Mouse (Mus musculus): ENCODE data around the gene Acvrl1.
"Not testable (repeated sequence)": the region's sequence is repeated elsewhere in the genome, so short reads cannot be mapped to it uniquely, and the experiment has no call there.

The Acvrl1 gene

DNA sequence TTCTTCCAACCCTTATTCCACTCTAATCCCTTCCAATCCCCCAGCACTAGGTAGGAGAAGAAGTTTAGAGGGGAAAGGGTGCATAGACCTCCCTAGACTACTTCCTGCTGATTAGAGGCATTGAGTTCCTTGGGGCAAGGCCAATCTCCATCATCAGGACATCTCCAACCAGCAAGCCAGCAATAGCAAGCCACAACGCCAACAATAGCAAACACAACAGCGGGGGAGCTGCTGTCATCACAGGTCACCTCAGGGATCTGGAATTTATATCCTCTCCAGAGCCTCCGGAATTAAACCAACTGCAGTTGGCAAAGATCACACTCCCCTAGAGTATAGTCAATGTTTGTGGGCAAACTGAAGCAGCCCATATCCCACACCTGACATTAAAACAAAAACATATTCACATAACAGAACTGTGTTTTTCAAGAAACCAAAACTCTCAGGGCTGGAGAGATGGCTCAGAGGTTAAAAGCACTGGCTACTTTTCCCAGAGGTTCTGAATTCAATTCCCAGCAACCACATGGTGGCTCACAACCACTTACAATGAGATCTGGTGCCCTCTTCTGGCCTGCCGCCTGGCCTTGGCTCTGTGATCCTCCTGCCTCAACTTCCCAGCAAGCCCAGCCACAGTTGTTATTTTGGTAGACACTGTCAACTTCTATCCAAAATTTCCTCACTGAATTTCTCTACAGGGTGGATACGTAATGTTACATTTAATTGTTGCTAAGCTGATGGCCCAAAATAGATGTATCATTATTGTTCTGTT, 20.2 kb upstream of the Acvrl1 start:
- no peak for DNase-seq

DNA sequence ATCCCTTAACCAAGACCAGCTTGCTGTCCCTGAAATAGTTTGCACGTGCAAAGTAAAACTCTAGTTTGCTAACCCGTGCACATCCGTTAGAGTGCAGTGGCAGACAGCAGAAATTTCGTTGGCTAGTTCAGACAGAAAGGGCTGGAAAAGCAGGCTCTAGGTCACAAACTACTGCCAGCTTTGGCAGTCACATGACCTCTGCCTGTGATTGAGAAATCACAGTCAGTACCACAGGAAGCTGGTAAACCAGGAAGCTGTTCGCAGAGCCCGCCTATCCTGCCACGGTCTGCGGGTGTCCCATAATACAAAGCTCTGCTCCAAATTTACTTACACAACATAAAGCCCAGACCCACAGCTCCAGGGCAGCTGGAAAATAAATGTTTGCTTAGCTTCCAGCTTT, 15.1 kb upstream of the Acvrl1 start:
- DNase-seq, result peak; percentile 76 to 81

DNA sequence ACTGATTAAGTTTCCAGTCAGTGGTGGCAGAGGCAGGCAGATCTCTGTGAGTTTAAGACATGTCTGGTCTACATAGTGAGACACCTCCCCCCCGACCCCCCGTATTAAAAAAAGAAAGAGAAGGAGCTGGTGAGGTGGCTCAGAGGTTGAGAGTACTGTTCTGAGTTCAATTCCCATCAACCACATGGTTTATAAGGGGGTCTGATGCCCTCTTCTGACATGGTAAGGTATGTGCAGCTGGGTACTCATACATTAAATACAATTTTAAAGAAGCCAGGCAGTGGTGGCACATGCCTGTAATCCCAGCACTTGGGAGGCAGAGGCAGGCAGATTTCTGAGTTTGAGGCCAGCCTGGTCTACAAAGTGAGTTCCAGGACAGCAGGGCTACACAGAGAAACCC, 14.5 kb upstream of the Acvrl1 start:
- not testable (repeated sequence) for DNase-seq

DNA sequence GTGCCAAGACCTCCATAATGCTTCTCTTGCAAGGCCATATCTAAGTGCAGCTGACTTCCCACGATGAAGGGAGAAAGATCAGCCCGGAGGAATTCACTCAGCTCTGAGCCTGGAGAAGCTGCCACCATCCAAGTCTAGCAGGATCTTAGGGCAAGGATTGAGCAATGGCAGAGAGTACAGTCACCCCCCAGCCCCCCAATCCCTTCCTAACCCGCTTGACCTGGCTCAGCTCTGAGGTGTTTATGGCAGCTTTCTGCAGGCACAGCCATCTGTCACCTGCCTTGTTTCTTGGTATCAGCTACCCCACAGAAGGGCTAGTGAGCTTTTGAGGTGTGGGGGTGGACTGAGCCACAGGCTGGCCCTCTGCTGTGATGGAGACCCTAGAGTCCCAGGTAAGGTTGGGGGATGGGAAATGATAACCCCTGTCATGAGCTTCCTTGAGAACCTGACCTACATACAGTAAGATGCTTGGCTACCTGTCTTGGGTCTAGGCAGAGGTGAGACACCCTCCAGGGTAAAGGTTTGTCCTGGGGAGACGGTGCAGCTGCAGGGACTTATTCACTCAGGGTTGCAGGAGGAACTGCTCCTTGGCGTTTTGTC, 12.7 kb upstream of the Acvrl1 start, which contains the start of gene Ankrd33:
Gene Ankrd33, plus strand, starts transcription at position 245 of the 600 bp plus-strand sequence.
- DNase-seq, result no peak

DNA sequence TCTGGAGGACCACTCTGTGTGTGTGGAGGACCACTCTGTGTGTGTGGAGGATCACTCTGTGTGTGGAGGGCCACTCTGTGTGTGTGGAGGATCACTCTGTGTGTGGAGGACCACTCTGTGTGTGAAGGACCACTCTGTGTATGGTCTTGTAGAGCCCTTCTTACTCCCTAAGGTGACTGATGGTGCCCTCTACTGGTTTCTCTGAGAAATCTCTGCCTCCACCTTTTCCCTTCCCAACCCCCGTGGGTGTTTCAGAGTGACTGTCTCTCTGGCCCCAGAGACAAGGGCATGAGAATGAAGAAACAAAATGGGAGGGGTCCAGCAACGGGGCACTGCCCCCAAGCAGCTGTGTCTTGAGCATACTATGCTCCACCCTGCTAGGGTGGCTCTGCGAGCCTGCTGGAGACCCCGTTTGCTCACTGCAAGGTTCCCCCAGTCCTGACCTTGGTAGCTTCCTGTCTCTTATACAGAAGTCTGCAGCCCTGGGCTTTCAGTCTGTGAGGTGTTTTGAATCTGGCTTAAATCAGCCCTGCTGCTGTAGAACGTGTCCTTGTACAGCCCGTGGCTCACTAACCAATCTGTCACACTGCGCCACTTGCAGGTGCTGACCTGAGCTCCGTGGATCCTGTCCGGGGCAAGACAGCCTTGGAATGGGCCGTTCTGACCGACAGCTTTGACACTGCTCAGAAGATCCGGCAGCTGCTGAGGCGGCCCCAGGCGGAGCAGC, 9.8 kb upstream of the Acvrl1 start:
- peak in 1 of 2 experiments; percentile 49 for DNase-seq

DNA sequence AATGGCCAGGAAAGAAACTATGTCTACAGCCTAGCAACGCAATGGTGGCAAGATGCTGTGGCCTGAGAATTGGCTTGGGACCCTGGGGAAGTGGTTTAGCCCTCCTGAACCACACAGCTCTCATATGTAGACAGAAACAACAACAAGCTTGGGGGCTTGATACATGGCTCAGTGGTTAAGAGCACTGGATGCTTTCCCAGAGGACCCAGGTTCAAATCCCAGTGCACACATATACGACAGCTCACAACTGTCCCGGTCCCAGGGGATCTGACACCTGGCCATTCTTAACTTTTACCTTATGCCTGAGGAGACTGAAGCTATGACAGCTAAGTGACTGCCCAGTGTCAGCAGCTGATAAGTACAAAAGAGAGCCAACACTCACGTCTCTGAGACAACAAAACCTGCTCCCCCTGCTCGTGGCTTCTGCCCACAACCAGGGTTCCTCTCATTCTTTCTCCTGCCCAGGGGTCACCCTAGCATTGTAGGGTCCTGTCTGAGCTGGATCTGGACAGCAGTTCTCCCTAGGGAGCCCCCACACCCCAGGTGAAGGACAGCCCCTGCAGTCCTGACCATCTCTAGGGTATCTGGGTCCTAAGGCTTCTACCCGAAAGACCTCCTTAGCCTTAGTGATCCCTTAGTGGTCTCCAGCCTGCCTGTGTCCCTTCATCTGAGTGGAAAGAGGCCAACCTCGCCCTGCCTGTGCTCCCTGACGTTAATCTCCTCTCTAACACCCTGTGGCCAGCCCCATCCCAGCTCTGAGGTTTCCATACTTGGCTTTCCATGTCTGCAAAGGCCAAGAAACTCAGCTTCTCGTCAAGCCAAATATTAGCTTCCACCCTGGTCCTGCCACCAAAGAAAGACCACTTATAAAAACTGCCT, 6.7 kb upstream of the Acvrl1 start:
- no peak for DNase-seq

DNA sequence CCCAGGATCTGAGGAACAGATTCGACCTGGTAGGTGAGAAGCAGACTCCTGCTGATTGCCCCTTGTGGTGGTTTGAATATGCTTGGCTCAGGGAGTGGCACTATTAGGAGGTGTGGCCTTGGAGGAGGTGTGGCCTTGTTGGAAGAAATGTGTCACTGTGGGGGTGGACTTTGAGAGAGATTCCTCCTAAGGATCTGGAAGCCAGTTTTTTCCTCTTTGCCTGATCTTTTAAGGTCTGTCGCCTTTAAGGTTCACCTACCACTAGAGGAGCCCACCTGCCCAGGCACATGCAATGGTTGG, 6.1 kb upstream of the Acvrl1 start:
- DNase-seq, result peak; percentile 58 to 60

DNA sequence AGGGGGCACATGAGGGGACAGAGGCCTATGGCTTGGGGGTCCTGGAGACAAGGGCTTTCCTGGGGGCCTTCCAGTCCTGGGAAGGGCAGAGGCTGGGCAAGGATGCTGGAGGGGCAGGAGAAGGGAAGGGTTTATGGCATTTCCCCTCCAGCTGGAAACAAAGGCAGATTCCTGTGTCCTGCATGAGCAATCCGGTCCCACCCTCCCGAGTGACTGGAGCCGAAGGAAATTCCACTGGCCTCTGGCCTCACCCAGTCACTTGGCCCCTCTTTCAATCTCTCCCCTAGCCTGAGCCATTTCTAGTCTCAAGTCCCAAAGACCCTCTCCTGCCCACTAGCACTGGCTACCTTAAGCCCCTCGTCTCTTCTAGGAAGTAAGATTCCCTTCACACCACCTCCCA, 5.1 kb upstream of the Acvrl1 start:
- peak; percentile 55 to 66 for DNase-seq

DNA sequence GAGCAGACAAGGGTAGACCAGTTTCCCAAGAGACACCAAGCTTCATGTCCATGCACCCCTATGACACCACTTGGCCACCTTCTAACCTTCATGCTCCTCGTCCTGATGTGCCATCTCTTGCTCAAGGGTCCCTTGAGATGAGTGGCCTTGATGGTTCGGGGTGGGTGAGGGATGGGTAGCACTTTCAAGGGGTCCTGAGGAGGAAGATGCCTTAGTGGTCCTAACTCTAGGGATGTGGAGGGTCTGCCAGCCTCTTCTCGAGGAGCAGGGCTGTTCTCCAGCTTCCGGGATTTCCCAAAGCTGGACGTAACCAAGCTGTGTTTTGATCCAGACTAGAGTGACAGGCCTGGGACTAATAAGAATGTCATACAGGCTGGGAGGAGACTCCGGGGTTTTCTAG, 2.8 kb upstream of the Acvrl1 start:
- DNase-seq, result no peak

DNA sequence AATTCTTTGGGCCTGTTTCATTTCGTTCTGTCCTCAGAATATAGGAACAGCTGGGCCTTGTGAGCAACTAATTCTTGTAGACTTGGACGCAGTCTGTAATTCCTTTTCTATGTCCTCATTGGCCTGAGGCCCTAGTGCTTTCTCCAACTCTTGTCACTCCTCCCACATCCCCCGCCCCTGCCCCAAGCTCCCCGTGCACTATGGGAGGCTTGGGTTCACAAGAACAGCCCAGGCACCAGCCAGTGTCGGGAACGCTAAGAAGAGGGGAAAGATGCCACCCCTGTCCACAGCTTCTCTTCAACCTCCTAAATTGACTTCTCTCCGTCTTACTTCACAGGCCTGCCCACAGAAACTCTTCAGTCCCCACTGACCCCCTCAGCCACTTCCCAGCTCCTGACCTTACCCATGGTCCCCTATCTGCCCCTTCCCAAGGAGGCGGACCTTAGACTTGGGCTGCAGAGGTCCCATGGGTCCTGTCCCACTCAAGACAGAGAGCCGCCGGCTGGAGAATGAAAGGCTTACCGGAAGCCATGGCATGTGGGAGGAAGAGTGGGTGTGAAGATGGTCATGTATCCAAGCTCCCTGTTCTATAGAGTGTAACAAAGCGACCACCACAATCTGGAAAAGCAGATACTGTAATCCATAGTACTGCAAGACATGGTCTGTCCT, 1.3 kb upstream of the Acvrl1 start:
- DNase-seq, result no peak

DNA sequence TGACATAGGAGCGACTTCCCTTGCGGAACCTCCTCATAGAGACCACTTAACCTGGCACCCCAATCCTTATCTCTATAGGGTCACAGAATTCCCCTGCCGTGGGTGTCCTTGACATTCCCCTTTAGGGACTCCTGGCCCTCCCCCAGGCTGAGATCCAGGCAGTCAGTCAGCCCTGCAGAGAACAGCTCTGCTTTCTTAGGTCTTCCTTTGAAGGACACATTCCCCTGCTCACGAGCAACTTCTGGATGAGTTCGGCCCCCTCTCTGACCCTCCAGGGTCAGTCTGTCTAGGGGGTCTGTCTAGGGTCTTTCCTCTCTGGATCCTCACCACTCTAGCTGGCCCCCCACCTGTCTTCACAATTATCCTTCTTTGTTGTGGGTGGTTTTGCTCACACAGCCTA, 1.1 kb downstream of the Acvrl1 start:
- no peak for DNase-seq

DNA sequence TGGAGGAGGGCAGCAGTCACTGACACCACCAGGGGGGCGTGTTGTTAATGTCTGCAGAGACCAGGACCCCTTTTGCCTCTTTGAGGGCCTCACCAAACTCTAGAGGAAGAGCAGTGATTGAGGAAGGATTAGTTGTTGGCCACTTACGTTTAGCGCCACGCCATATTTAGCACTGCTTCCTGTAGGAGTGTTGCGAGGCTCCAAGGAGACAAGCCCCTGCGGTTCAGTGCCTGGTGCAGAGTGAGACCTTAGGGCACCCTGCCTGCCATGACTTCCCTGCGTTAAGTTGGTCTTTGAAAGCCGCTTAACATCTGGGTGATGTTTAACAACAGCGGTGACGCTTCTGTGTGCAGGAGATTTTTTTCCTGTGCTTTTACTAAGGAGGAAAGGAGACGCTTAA, 3.2 kb downstream of the Acvrl1 start:
- DNase-seq, result no peak

DNA sequence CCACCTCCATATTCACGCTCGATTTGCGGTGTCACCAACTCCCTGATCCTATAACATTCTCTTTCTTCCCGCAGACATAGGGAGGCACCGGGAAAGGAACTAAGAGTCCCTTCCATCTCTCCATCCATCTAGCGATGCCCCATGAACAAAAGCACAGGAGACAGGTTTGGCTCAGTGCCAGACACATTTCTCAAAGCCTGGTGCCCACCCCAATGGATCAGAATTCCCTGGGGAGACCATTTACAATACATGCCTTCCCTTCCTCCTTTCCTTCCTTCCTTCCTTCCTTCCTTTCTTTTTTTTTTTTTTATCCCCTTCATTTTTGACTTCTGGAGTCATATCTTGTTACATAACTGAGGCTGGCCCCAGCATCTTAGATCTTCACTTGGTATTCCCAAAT, 3.7 kb downstream of the Acvrl1 start:
- no peak for DNase-seq

DNA sequence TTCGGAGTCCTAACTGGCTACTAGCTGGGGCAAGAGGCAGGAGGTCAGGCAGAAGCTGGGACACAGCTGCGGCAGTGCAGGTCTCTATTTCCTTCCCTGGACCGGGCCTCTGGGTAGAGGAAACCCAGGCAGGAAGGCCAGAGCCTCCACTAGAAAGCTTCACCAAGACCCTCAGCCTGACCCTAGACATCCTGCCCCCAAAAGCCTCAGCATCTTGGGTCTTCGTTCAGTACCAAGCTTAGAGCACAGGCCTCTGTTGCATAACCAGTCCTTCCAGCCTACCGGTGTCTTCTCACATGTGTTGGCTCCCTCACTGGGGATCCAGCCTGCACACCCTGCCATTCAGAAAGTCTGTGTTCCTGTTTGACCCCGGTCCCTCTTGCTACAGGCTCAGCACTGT, 4.4 kb downstream of the Acvrl1 start:
- DNase-seq, result no peak

DNA sequence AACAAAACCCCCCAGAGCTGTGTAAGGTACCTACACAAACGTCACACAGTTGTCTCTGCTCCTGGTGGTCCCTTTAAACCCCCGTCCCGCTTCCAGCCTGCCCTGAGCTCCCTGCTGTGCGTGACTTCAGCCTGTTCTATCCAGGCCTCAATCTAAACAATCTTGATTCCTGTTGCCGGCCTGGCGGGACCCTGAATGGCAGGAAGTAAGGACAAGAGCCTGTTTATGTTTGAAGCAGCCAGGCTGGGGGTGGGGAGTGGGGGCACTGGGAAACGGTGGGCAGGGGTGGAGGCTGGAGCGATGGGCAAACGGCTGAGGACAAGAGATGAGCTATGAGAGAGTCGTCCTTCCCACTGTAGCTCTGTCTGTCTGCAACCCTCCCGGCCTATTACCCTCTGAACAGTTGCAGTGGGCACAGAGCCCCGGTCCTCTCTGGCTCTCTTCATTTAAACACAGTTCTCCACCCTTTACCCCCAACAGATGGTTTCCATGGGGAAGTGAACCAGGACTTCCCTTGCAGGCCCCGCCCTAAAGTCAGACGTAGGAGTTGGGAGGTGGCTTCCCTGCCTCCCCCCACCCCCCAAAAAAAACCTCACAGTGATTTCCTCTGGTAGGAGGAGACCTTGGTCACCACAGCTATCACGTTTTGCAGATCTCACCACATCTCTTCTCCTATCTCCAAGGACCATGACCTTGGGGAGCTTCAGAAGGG, 5.8 kb downstream of the Acvrl1 start:
- no peak for DNase-seq

DNA sequence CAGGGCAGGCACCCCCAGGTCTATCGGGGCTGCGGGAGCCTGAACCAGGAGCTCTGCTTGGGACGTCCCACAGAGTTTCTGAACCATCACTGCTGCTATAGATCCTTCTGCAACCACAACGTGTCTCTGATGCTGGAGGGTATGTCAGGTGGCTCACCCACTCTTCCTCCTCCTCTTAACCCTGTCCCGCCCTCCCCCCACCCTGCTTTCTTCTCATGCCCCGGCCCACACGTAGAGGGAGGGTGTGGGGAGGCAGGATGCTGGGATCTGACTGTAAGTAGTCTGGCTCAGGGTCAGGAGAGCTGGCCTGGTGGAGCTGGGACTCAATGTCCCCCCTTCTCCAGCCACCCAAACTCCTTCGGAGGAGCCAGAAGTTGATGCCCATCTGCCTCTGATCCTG, 7.1 kb downstream of the Acvrl1 start:
- no peak for DNase-seq

DNA sequence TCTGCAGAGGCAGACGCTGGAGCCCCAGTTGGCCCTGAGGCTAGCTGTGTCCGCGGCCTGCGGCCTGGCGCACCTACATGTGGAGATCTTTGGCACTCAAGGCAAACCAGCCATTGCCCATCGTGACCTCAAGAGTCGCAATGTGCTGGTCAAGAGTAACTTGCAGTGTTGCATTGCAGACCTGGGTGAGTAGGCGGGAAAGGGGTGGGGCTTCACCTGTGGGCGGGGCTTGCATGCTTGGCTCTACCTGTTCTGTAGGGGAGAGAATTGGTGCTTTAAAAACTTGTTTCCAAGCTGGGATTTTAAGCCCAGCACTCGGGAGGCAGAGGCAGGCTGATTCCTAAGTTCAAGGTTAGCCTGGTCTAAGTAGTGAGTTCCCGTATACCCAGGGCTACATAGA, 9.1 kb downstream of the Acvrl1 start:
- no peak for DNase-seq

DNA sequence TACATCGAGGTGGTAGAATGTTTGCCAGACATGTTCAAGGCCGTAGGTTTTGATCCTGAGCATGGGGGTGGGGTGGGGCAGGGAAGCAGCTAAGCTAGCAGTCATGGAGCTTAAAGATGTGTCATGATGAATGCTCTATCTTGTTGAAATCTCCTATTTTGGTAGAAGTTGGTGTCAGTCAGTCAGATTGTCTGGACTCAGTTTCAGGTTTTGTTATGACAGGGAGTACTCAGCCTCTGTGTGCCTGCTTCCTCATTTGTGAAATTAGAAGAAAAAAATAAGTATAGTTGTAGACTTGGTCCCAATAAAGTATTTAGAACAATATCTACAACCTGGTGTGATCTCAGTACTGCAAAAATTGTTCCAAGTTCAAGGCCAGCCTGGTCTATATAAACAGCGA, 10.4 kb downstream of the Acvrl1 start:
- no peak for DNase-seq

DNA sequence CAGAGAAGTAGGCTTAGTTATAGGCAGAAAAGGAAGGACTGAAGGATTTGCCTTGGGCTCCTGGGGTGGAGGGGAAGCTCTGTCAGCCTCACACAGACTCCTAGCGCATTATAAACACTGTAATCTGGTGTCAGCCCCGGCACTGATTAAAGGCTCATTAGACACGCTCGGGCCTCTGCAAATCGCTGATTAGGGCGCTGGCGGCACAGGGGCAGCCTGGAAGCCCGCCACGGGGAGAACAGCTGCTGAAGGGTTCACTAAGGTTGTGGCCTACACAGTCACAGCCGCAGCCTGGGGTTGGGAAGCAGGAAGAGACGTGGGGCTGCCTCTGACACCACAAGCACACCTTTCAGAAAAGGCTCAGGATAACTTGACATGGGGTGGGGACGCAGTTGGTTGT, 11.6 kb downstream of the Acvrl1 start:
- DNase-seq, result peak; percentile 54 to 63

DNA sequence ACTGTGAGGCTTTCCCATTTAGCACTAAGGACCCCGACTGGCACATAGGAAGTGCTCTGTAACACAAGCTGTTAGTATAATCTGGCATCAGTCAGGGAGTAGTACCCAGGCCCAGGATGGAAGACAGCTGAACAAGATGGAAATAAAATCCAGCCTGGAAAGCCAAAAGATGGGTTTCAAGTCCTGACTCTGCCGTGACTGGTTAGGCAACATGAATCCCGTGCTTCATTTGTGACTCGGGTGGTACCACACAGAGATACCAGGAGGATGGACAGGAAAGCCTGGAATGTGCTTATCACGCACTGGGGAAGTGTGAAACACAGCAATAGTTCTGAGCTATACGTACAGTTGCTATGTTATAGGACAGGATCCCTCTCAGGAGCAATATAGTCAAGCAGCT, 12.3 kb downstream of the Acvrl1 start:
- no peak for DNase-seq

DNA sequence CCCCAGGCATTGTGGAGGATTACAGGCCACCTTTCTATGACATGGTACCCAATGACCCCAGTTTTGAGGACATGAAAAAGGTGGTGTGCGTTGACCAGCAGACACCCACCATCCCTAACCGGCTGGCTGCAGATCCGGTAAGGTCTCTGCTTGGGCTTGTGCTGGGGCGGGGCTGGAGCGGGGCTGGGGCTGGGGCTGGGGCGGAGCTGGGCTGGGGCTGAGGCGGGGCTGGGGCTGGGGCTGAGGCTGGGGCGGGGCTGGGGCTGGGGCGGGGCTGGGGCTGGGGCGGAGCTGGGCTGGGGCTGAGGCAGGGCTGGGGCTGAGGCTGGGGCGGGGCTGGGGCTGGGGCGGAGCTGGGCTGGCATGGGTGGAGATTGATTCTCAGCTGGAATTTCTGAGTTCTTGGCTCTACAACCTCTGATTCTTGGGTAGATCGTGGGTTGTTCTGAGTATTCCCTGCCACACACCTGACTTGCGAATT, 12.8 kb downstream of the Acvrl1 start:
- DNase-seq, result peak; percentile 68 to 84

DNA sequence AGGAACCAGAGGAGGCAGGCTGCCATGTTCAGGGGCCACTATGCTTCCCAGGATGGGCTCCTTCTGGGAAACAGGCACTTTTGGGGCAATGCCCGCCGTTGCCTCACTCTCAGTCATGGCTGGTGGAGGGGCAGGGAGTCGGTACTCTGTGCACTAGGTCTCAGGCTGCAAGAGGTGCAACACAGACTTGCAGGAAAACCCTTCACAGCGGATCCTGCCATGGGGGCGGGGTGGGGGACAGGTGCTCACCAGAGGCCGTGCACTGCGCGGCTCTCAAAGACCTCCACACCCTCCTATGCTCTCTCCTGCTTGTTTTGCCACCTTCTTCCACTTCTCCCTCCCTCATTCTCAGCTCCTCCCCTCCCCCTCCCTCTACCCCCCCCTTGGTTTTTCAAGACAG, 14.3 kb downstream of the Acvrl1 start:
- DNase-seq, result no peak
